Mouse (Mus musculus) brain, embryonic 14.5 days (tissue): ENCODE measurements around the gene Chodl. TPM values are rescaled to one million over a fixed set of nuclear protein-coding genes. Genes with fewer than 3 reads are reported as not detected.

Source experiments
- DNase-seq: peaks from one replicate; pipeline ENCODE4 v3.0.0-alpha.2; 2011; ENCODE audit warnings: low read depth
- CTCF ChIP-seq: fragments of 200-500 bp; IDR thresholded peaks from 2 replicates; pipeline ENCODE4 v1.5.1; 2012; ENCODE audit warnings: inconsistent platforms, mild to moderate bottlenecking, moderate library complexity, borderline replicate concordance; ENCODE audit not compliant: insufficient read depth, insufficient read length; ENCODE audit errors: extremely low read depth
- POLR2A ChIP-seq: fragments of 200-500 bp; IDR thresholded peaks from 2 replicates; pipeline ENCODE4 v1.6.1; 2012; ENCODE audit warnings: mild to moderate bottlenecking, inconsistent platforms, borderline replicate concordance; ENCODE audit not compliant: poor library complexity, insufficient read depth, insufficient read length, severe bottlenecking; ENCODE audit errors: extremely low read depth
- polyA plus RNA-seq: library from polyadenylated mRNA; depleted of rRNA; stranded (reverse); fragments of >200 nt; gene quantifications from 2 replicates; pipeline ENCODE4 v1.2.3, GENCODE M21; 2012; rRNA removed

The Chodl gene
- 4.4 and 6.4 TPM in 2 replicates for polyA plus RNA-seq

GRCm38 (mm10) chr16:78930382-78931286, at the start of gene Chodl:
Gene Chodl (plus strand): TSS chr16:78930948.
- DNase-seq: peak; percentile 95
- no peak for TF ChIP-seq CTCF
- TF ChIP-seq POLR2A: no peak

- peak; percentile 63 for DNase-seq
- TF ChIP-seq CTCF (no peak), POLR2A (no peak)
Measured at GRCm38 (mm10) chr16:78922644-78923043, 8.1 kb upstream of the Chodl start.

DNA sequence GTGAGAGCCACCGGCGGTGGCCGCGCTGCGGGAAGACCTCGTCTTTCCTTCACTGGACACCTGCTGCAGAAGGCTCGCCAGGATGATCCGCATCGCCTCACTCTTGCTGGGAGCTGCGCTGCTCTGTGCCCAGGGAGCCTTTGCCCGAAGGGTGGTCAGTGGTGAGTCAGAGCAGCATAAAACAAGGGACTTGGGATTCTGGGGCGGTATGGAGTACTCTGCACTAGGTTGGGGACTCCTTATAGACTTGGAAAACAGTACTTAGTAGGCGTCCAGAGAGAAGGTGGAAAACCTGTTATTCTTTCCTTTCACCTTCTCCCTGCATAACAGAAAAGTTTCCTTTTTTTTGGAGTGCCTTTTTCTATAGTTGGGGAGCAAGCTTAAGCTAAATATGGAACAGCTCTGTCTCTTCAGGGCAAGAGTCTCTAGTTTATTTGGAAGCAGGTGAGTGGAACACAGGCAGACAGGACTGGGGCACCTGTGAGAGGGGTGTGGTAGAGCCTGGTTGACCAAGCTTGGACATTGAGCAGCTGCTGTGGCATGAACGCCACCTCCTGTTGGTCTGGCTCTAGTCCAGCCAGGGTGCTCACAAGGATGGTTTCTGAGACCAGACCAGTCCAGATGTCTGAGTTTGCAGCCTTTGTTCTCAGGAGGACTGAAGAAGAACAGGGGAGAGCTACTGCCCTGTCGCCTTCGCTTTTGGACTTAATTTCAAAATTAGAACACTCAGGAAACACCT, 708 bp downstream of the Chodl start:
- DNase-seq: peak; percentile 32
- TF ChIP-seq POLR2A (no peak), CTCF (no peak)

- DNase-seq: no peak
- TF ChIP-seq POLR2A: no peak
- TF ChIP-seq CTCF: no peak
Measured at GRCm38 (mm10) chr16:78934298-78934697, 3.5 kb downstream of the Chodl start.

GRCm38 (mm10) chr16:78937755-78938154, 7.0 kb downstream of the Chodl start:
- no peak for TF ChIP-seq CTCF
- no peak for TF ChIP-seq POLR2A
- DNase-seq: no peak

- peak; percentile 65 for DNase-seq
- TF ChIP-seq POLR2A (no peak), CTCF (no peak)
Measured at GRCm38 (mm10) chr16:78950359-78950758, 19.6 kb downstream of the Chodl start.

DNA sequence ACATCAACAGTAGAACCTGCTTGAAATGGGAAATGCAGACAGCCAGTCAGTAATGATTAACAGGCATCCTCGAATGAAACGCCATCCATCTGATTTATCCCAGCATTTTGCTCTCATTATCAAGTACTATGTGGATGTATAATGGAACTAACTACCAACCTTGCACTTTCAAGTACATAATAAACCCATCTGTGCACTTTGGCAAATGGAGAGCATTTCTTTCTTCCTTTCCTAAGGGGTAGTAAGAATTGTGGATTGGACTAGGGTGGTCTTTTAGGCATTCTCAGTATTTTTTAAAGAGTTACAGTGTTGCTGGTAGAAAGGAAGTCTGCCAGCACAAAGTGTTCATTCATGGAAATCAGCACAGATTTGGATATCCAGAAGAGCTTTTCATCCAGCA, 26.7 kb downstream of the Chodl start:
- DNase-seq: peak; percentile 65

DNA sequence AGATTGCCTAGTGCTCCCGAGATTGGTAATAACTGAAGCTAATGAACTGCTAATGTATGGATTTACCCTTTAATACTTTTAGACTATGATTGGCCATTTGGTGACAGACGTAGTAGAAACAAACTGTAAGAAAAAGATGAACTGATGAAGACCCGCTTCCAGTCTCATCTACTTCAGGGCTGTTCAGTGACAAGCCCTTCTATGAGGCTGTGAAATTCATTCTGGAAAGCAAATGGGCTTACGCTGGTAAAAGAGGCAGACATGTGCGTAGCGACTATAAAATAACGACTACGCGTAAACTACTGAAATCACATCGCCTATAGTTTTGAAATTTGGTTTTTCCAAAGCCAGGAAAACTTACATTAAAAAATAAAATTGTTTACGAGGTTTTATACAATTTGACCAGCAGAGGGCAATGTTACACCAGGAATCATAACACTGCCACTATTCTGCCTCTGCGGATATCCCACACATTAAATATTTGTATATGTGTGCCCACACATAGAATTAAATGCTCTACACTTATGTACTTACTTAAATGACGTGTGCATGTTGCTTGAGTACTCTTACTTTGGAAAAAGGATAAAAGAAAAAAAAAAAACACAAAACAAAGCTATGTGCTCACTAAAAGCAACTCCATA, 38.5 kb downstream of the Chodl start:
- TF ChIP-seq POLR2A: no peak
- peak; percentile 29; the same call in 1 of the 2 replicates for TF ChIP-seq CTCF
- DNase-seq: peak; percentile 77

More for the DNA sequence above, 26.7 kb downstream of the Chodl start:
- TF ChIP-seq CTCF (no peak), POLR2A (no peak)

GRCm38 (mm10) chr16:78974099-78974498, 43.4 kb downstream of the Chodl start:
- DNase-seq: no peak
- TF ChIP-seq CTCF (no peak), POLR2A (no peak)

- no peak for TF ChIP-seq CTCF
- no peak for TF ChIP-seq POLR2A
- peak; percentile 67 for DNase-seq
Measured at GRCm38 (mm10) chr16:78976384-78976783, 45.6 kb downstream of the Chodl start.

Other genes with a start within 250 kb of the Chodl start
- gene Tmprss15, start 160.1 kb downstream of the Chodl start, polyA plus RNA-seq: 0.01 TPM in 2 replicates